Mouse (Mus musculus) urinary bladder, postnatal 14 days (tissue): ENCODE results near the gene Zdhhc5.

Experiments
- DNase-seq: peaks from one replicate; pipeline ENCODE4 v3.0.0; 2021; ENCODE audit warnings: low spot score

Zdhhc5 gene

GRCm38 (mm10) chr2:84714811-84715561 lies at the start of gene Zdhhc5:
Gene Zdhhc5 (minus strand): TSS chr2:84715180.
- DNase-seq: peak; percentile 99

GRCm38 (mm10) chr2:84762818-84763217 lies 47.8 kb upstream of the Zdhhc5 start:
- DNase-seq: no peak

GRCm38 (mm10) chr2:84762295-84762694 lies 47.3 kb upstream of the Zdhhc5 start:
- DNase-seq: no peak

GRCm38 (mm10) chr2:84761840-84762239 lies 46.9 kb upstream of the Zdhhc5 start:
- no peak for DNase-seq

GRCm38 (mm10) chr2:84761309-84761708 lies 46.3 kb upstream of the Zdhhc5 start:
- no peak for DNase-seq

- DNase-seq: no peak
Observed at GRCm38 (mm10) chr2:84760777-84761176, 45.8 kb upstream of the Zdhhc5 start.

- DNase-seq: peak; percentile 40
Observed at GRCm38 (mm10) chr2:84758542-84759127, 43.7 kb upstream of the Zdhhc5 start.

GRCm38 (mm10) chr2:84757026-84757682 lies 42.2 kb upstream of the Zdhhc5 start:
- DNase-seq: no peak

GRCm38 (mm10) chr2:84756245-84756644 lies 41.3 kb upstream of the Zdhhc5 start:
- no peak for DNase-seq

GRCm38 (mm10) chr2:84750115-84750514 lies 35.1 kb upstream of the Zdhhc5 start:
- DNase-seq: no peak

GRCm38 (mm10) chr2:84744126-84744525 lies 29.1 kb upstream of the Zdhhc5 start:
- DNase-seq: no peak

GRCm38 (mm10) chr2:84743561-84743960 lies 28.6 kb upstream of the Zdhhc5 start, which contains the start of gene Gm19426:
Gene Gm19426 (minus strand): TSS chr2:84743655.
- DNase-seq: peak; percentile 76

GRCm38 (mm10) chr2:84742451-84743283 lies 27.7 kb upstream of the Zdhhc5 start:
- no peak for DNase-seq

GRCm38 (mm10) chr2:84741841-84742450 lies 27.0 kb upstream of the Zdhhc5 start:
- no peak for DNase-seq

GRCm38 (mm10) chr2:84740608-84741333 lies 25.8 kb upstream of the Zdhhc5 start:
- no peak for DNase-seq

- peak; percentile 54 for DNase-seq
Observed at GRCm38 (mm10) chr2:84738271-84738911, 23.4 kb upstream of the Zdhhc5 start.

GRCm38 (mm10) chr2:84737451-84737925 lies 22.5 kb upstream of the Zdhhc5 start:
- no peak for DNase-seq

GRCm38 (mm10) chr2:84736312-84737161 lies 21.6 kb upstream of the Zdhhc5 start:
- no peak for DNase-seq

- no peak for DNase-seq
Observed at GRCm38 (mm10) chr2:84735346-84735920, 20.5 kb upstream of the Zdhhc5 start.
